Mouse (Mus musculus) midbrain, postnatal 0 days (tissue): ENCODE measurements around the gene Ncaph2. TPM values are rescaled to one million over a fixed set of nuclear protein-coding genes. Genes with fewer than 3 reads are reported as not detected.

Experiments
- ATAC-seq: fragments of 200-750 bp; cut with Nextera tagmentation; 2 replicates; pipeline ENCODE4 v1.8.0; 2017; ENCODE audit warnings: moderate number of reproducible peaks, mild to moderate bottlenecking, moderate TSS enrichment, moderate library complexity; ENCODE audit not compliant: low FRiP score
- DNase-seq: peaks from one replicate; pipeline ENCODE4 v3.0.0-alpha.2; 2015; ENCODE audit warnings: low spot score
- H3K27ac ChIP-seq: fragments of 300-500 bp; sonication (generic); 2 replicates; pipeline ENCODE4 v1.5.1; 2014; ENCODE audit warnings: low read depth, mild to moderate bottlenecking, low read length, mixed read lengths
- H3K27me3 ChIP-seq: fragments of 300-500 bp; sonication (generic); 2 replicates; pipeline ENCODE4 v1.6.1; 2014; ENCODE audit warnings: low read length, control low read depth, mixed read lengths; ENCODE audit not compliant: insufficient read depth
- H3K36me3 ChIP-seq: fragments of 300-500 bp; sonication (generic); 2 replicates; pipeline ENCODE4 v1.6.1; 2014; ENCODE audit warnings: low read length, control low read depth, mixed read lengths; ENCODE audit not compliant: insufficient read depth
- H3K4me1 ChIP-seq: fragments of 300-500 bp; sonication (generic); 2 replicates; pipeline ENCODE4 v1.6.1; 2014; ENCODE audit warnings: mild to moderate bottlenecking, control low read depth, antibody characterized with exemption, low read length, mixed read lengths; ENCODE audit not compliant: insufficient read depth
- H3K4me2 ChIP-seq: fragments of 300-500 bp; sonication (generic); 2 replicates; pipeline ENCODE4 v1.6.1; 2014; ENCODE audit warnings: low read depth, mild to moderate bottlenecking, low read length, mixed read lengths; ENCODE audit not compliant: poor library complexity, severe bottlenecking
- H3K4me3 ChIP-seq: fragments of 300-500 bp; sonication (generic); 2 replicates; pipeline ENCODE4 v1.5.1; 2014; ENCODE audit warnings: low read depth, mild to moderate bottlenecking, low read length, moderate library complexity
- H3K9ac ChIP-seq: fragments of 300-500 bp; sonication (generic); replicated peaks from 2 replicates; pipeline ENCODE4 v1.6.1; 2014; ENCODE audit warnings: mild to moderate bottlenecking, low read length, moderate library complexity, mixed read lengths; ENCODE audit not compliant: poor library complexity, severe bottlenecking
- H3K9me3 ChIP-seq: fragments of 300-500 bp; sonication (generic); 2 replicates; pipeline ENCODE4 v1.6.1; 2016; ENCODE audit warnings: low read length, control low read depth
- CTCF ChIP-seq: IDR thresholded peaks from 2 replicates; pipeline ENCODE4 v1.5.1; 2016; ENCODE audit warnings: antibody characterized with exemption, mild to moderate bottlenecking
- WGBS: fragments of 180-500 bp; shearing (Covaris S2); extraction: QIAGEN DNeasy Blood & Tissue Kit; methylation state at CpG from one replicate; pipeline ENCODE4 v1.1.7; 2014; 5-methylcytosine and 5-hydroxymethylcytosine counted together
- polyA plus RNA-seq: library from polyadenylated mRNA; unstranded; fragments of >200 nt; fragmentation: Nextera tagmentation; extraction: Ambion mirVana; gene quantifications from 2 replicates; pipeline ENCODE4 v1.2.1, GENCODE M21; 2015
- total RNA-seq: library from RNA; depleted of rRNA; stranded (reverse); fragments of >200 nt; gene quantifications from 2 replicates; pipeline ENCODE4 v1.2.3, GENCODE M21; 2014

Ncaph2 gene
- total and polyA plus RNA-seq, 2 experiments from 2014 or later = 88.0 to 88.8 TPM

- no peak for TF ChIP-seq CTCF
- no peaks in the 10 kb centered on the region for H3K36me3 ChIP-seq
- ATAC-seq (no peak), DNase-seq (no peak)
- H3K27me3 ChIP-seq = no peaks in the 10 kb centered on the region
- H3K4me3 ChIP-seq = no peak overlapping the region; the same call in 1 of the 2 replicates
- no peaks in the 10 kb centered on the region for H3K9me3 ChIP-seq
- 0 out of 2 replicates have a peak overlapping the region, but pooled peaks have one; percentile 36 for H3K9ac ChIP-seq
- 78% methylated on average over 4 of the region's 4 CpGs for WGBS
- H3K4me1 ChIP-seq = peaks cover 12% of the 10 kb centered on the region
- no peak overlapping the region for H3K27ac ChIP-seq
- H3K4me2 ChIP-seq = peak overlapping the region; percentile 89
Measured at GRCm38 (mm10) chr15:89313359-89313758, 42.2 kb upstream of the Ncaph2 start.

- Histone ChIP-seq H3K9ac (peak overlapping the region; percentile 71), H3K27me3 (no peaks in the 10 kb centered on the region), H3K27ac (0 out of 2 replicates have a peak overlapping the region, but pooled peaks have one; percentile 64), H3K36me3 (no peaks in the 10 kb centered on the region), H3K4me2 (peak overlapping the region; percentile 89), H3K4me3 (peak overlapping the region; percentile 87), H3K9me3 (no peaks in the 10 kb centered on the region), H3K4me1 (peaks cover 12% of the 10 kb centered on the region)
- TF ChIP-seq CTCF = no peak
- 30% methylated on average over 3 of the region's 3 CpGs for WGBS
- DNase-seq (no peak), ATAC-seq (no peak)
Measured at GRCm38 (mm10) chr15:89314107-89314506, 41.4 kb upstream of the Ncaph2 start.

- under 1% methylated on average over 57 of the region's 58 CpGs for WGBS
Measured at GRCm38 (mm10) chr15:89314511-89315189, 40.9 kb upstream of the Ncaph2 start.

GRCm38 (mm10) chr15:89315190-89315731 is 40.3 kb upstream of the Ncaph2 start, which contains the start of gene Sbf1:
Sbf1 (minus strand) TSS chr15:89315311.
- Histone ChIP-seq H3K36me3 (no peaks in the 10 kb centered on the region), H3K27me3 (no peaks in the 10 kb centered on the region), H3K4me2 (peak within 1 kb of the TSS; percentile 89), H3K9ac (peak within 1 kb of the TSS; percentile 71), H3K27ac (peak within 1 kb of the TSS; percentile 64), H3K9me3 (no peaks in the 10 kb centered on the region), H3K4me1 (peaks cover 12% of the 10 kb centered on the region), H3K4me3 (peak within 1 kb of the TSS; percentile 87)
- TF ChIP-seq CTCF = peak; percentile 27; the same call in 1 of the 2 replicates
- DNase-seq (peak; percentile 98), ATAC-seq (peak; percentile 99)
- WGBS = 2% methylated on average over 34 of the region's 37 CpGs

More at GRCm38 (mm10) chr15:89314511-89315189, 40.9 kb upstream of the Ncaph2 start:
- Histone ChIP-seq H3K4me2 (peak overlapping the region; percentile 89), H3K4me3 (peak overlapping the region; percentile 87), H3K27me3 (no peaks in the 10 kb centered on the region), H3K36me3 (no peaks in the 10 kb centered on the region), H3K9ac (peak overlapping the region; percentile 71), H3K27ac (peak overlapping the region; percentile 64), H3K9me3 (no peaks in the 10 kb centered on the region), H3K4me1 (peaks cover 12% of the 10 kb centered on the region)
- TF ChIP-seq CTCF = peak; percentile 46
- ATAC-seq (peak; percentile 28), DNase-seq (peak; percentile 26)

- TF ChIP-seq CTCF = peak; percentile 44
- H3K4me3 ChIP-seq = no peak overlapping the region
- no peak overlapping the region for H3K27ac ChIP-seq
- no peak for DNase-seq
- H3K27me3 ChIP-seq = no peaks in the 10 kb centered on the region
- no peak for ATAC-seq
- no peaks in the 10 kb centered on the region for H3K9me3 ChIP-seq
- no peak overlapping the region for H3K9ac ChIP-seq
- no peak overlapping the region for H3K4me2 ChIP-seq
- H3K4me1 ChIP-seq = peaks cover 12% of the 10 kb centered on the region
- H3K36me3 ChIP-seq = no peaks in the 10 kb centered on the region
- 65% methylated on average over 11 of the region's 11 CpGs for WGBS
Measured at GRCm38 (mm10) chr15:89316146-89316545, 39.4 kb upstream of the Ncaph2 start.

- ATAC-seq = no peak
- no peak for DNase-seq
Measured at GRCm38 (mm10) chr15:89321264-89321663, 34.3 kb upstream of the Ncaph2 start.

More at GRCm38 (mm10) chr15:89321264-89321663, 34.3 kb upstream of the Ncaph2 start:
- Histone ChIP-seq H3K36me3 (no peaks in the 10 kb centered on the region), H3K27ac (no peak overlapping the region), H3K9me3 (no peaks in the 10 kb centered on the region), H3K9ac (no peak overlapping the region), H3K4me1 (no peaks in the 10 kb centered on the region), H3K27me3 (peaks cover 11% of the 10 kb centered on the region; the same call in 1 of the 2 replicates), H3K4me2 (no peak overlapping the region), H3K4me3 (no peak overlapping the region)
- 84% methylated on average over 8 of the region's 8 CpGs for whole genome bisulfite sequencing
- no peak for TF ChIP-seq CTCF
